Mouse (Mus musculus) liver, adult 2 months (tissue): Measurements from ENCODE around the gene Ppp1r14b. TPM values are rescaled to one million over a fixed set of nuclear protein-coding genes. Genes with fewer than 3 reads are reported as not detected.
A peak's percentile ranks its signal among the peaks of the same experiment; 100 is the strongest.

Experiments
- DNase-seq: peaks from one replicate; pipeline ENCODE4 v3.0.0-alpha.2; 2011; ENCODE audit warnings: low read depth, low spot score; ENCODE audit errors: extremely low read depth
- H3K27ac ChIP-seq: fragments of 200-500 bp; replicated peaks from 2 replicates; pipeline ENCODE4 v1.5.1; 2012; ENCODE audit warnings: low read depth, mild to moderate bottlenecking, control low read depth, inconsistent platforms, low read length; ENCODE audit not compliant: insufficient read depth
- H3K27me3 ChIP-seq: fragments of 200-500 bp; 2 replicates; pipeline ENCODE4 v1.6.1; 2012; ENCODE audit warnings: mild to moderate bottlenecking, moderate library complexity, low read length, inconsistent platforms; ENCODE audit not compliant: control insufficient read depth, insufficient read depth
- H3K36me3 ChIP-seq: fragments of 200-500 bp; 2 replicates; pipeline ENCODE4 v1.6.1; 2012; ENCODE audit warnings: low read length, inconsistent platforms; ENCODE audit not compliant: control insufficient read depth, insufficient read depth
- H3K4me1 ChIP-seq: fragments of 200-500 bp; 2 replicates; pipeline ENCODE4 v1.6.1; 2011; ENCODE audit warnings: low read length; ENCODE audit not compliant: control insufficient read depth, insufficient read depth
- H3K4me3 ChIP-seq: fragments of 200-500 bp; 2 replicates; pipeline ENCODE4 v1.5.1; 2011; ENCODE audit warnings: low read depth, mild to moderate bottlenecking, control low read depth, low read length, moderate library complexity; ENCODE audit not compliant: insufficient read depth
- H3K79me2 ChIP-seq: fragments of 200-500 bp; 2 replicates; pipeline ENCODE4 v1.6.1; 2012; ENCODE audit warnings: inconsistent platforms, mild to moderate bottlenecking, low read length, moderate library complexity; ENCODE audit not compliant: control insufficient read depth, insufficient read depth
- H3K9ac ChIP-seq: fragments of 200-500 bp; 2 replicates; pipeline ENCODE4 v1.6.1; 2012; ENCODE audit warnings: low read depth, mild to moderate bottlenecking, control low read depth, inconsistent platforms, low read length
- CTCF ChIP-seq: fragments of 200-500 bp; IDR thresholded peaks from 2 replicates; pipeline ENCODE4 v1.5.1; 2011; ENCODE audit warnings: low read depth, low read length, control low read depth
- POLR2A ChIP-seq: fragments of 200-500 bp; IDR thresholded peaks from 2 replicates; pipeline ENCODE4 v1.6.1; 2011; ENCODE audit warnings: low read length, control low read depth; ENCODE audit not compliant: insufficient read depth; ENCODE audit errors: extremely low read depth
- WGBS: fragments of 180-500 bp; shearing (Covaris S2); methylation state at CpG from one replicate; pipeline ENCODE4 v1.1.7; 2018; 5-methylcytosine and 5-hydroxymethylcytosine counted together
- polyA plus RNA-seq: library from polyadenylated mRNA; depleted of rRNA; stranded (reverse); fragments of >200 nt; gene quantifications from 2 replicates; pipeline ENCODE4 v1.2.3, GENCODE M21; 2012
- total RNA-seq: library from RNA; depleted of rRNA; stranded (reverse); fragments of >200 nt; gene quantifications from 2 replicates; pipeline ENCODE4 v1.2.3, GENCODE M21; 2014

Ppp1r14b gene
- total and polyA plus RNA-seq, 2 experiments: 14.0 to 38.2 TPM

DNA sequence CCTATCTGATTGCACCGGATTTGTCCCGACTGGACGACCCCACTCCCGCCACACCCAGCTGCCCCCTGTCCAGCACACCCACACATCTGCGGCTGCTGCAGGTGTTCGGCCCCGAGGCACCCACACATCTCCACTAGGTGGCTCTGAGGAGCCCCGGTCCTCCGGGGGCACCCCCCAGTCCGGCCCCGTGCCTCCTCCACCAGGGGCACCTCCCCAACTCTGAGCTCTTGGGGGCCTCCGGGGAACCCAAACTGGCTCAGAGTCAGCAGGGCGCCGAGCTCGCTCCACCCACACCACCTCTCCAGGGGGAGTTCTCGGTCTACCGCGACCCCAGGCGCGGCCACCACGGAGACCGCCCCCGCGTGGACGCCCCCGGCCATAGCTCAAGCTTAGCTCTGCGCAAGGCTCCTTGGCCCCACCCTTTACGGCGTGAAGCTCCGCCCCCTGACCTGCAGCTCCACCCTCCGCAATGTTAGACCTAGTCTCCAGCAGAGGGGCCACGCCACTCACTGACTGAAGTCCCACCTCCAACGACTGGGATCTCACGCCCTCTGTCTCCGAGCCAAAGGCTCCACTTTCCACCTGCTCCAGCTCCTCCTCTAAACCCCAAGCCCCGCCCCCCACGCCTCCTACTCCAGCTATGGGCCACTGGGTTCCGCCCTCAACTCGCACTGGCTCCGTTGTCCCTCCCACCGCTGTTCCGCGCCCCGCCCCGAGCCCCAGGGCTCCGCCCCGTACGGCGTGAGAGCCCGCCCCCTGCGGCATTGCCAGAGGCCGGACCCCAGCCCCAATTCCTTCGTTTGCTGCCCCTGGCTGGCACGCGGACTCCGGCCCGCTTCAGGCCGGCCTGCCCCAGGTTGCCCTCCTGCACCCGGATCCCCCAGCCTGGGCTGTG lies 5.0 kb downstream of the Ppp1r14b start:
- TF ChIP-seq CTCF (peak; percentile 74), POLR2A (no peak)
- Histone ChIP-seq H3K36me3 (peaks cover 3% of the 10 kb centered on the region; the same call in 1 of the 2 replicates), H3K9ac (peak overlapping the region; percentile 83), H3K4me1 (peaks cover 22% of the 10 kb centered on the region), H3K27me3 (no peaks in the 10 kb centered on the region), H3K4me3 (peak overlapping the region; percentile 70), H3K79me2 (peaks cover 8% of the 10 kb centered on the region; the same call in 1 of the 2 replicates), H3K27ac (peak overlapping the region; percentile 85)
- 1% methylated on average over 58 of the region's 59 CpGs for WGBS
- DNase-seq: peak; percentile 98

DNA sequence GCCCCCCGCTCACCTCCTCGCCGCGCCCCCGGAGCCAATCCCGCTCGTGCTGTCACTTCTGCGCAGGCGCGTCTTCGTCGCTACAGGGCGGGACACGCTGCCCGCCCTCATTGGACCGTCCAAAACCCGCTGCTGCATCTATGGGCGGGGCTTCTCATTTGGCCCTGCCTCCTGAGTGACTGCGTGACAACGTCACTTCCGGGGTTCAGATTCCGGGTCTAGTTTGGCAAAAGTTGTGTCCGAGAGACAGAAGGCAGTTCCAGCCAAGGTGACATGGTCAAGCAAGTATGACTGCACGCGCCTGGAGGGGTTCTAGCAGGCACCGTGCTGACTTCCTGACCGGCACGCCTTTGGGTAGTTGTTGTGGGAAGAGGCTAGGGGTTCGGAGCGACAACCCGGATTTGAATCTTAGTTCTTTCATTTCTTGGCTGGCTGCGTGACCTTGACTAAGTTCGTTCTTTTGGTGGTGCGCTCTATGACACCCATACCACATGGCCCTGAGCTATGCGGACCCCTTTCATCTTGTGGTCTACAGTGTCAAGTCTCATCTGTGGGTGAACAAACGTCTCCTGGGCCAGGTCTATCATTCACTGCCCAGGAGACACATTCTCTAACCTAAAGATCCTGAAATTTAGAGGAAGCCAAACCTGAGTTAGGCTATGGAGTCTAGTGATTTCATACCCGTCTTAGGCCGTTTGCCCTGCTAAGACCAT lies 5.8 kb downstream of the Ppp1r14b start, which contains the start of gene Fkbp2:
Gene Fkbp2 (minus strand): TSS at position 121 of the 713 bp plus-strand sequence.
- Histone ChIP-seq H3K36me3 (peaks cover 3% of the 10 kb centered on the region; the same call in 1 of the 2 replicates), H3K27me3 (no peaks in the 10 kb centered on the region), H3K4me1 (peaks cover 22% of the 10 kb centered on the region), H3K27ac (peak within 1 kb of the TSS; percentile 94), H3K4me3 (peak within 1 kb of the TSS; percentile 70), H3K9ac (peak within 1 kb of the TSS; percentile 91), H3K79me2 (peaks cover 8% of the 10 kb centered on the region; the same call in 1 of the 2 replicates)
- WGBS: 1% methylated on average over 38 of the region's 38 CpGs
- peak; percentile 93 for DNase-seq
- TF ChIP-seq CTCF (no peak), POLR2A (peak; percentile 95)

DNA sequence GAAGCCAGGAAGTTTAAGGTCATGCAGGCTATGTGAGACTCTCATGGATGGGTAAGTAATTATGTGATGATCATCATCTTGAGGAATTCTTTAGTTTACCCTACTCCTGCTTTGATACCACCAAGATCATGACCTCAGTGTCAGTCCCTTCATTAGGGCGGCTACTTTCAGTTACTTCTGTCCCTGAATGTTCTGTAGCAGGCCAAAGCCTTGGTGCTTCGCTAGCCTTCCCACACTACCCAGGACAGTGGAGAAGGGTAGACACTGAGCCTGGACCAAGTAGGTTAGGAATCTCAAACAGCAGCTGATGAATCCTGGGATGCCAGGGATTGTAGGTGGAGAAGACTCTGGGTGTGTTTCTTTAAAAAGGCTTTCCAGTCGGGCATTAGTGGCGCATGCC lies 6.7 kb downstream of the Ppp1r14b start:
- Histone ChIP-seq H3K4me3 (no peak overlapping the region), H3K27me3 (no peaks in the 10 kb centered on the region)

DNA sequence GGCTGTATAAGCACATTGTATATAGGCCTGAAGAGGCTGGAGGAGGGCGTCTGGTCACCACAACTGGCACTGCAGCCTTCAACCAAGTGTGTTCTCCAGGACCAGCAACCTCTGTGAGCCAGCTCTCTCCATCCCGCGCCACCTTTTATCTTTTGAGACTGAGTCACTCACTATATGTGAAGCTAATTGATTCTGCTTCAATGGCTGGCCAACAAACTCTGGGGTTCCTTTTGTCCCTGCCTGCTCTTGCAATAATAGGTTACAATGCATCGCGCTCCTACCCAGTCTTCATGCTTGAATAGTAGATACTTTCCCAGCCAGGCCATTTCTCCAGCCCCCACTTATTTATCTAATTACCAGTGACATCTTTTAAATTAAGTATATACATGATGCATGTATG lies 8.9 kb downstream of the Ppp1r14b start:
- H3K36me3 ChIP-seq: no peaks in the 10 kb centered on the region
- no peaks in the 10 kb centered on the region for H3K79me2 ChIP-seq
- H3K27me3 ChIP-seq: no peaks in the 10 kb centered on the region
- H3K4me1 ChIP-seq: peaks cover 14% of the 10 kb centered on the region
- 97% methylated on average over 5 of the region's 5 CpGs for WGBS
- no peak overlapping the region for H3K4me3 ChIP-seq
- no peak for TF ChIP-seq POLR2A
- no peak for TF ChIP-seq CTCF
- H3K9ac ChIP-seq: no peak overlapping the region
- DNase-seq: no peak
- no peak overlapping the region for H3K27ac ChIP-seq

More for the DNA sequence above, 6.7 kb downstream of the Ppp1r14b start:
- TF ChIP-seq POLR2A (no peak), CTCF (no peak)
- Histone ChIP-seq H3K27ac (no peak overlapping the region), H3K4me1 (peaks cover 19% of the 10 kb centered on the region), H3K79me2 (peaks cover 4% of the 10 kb centered on the region; the same call in 1 of the 2 replicates), H3K36me3 (peaks cover 3% of the 10 kb centered on the region; the same call in 1 of the 2 replicates), H3K9ac (no peak overlapping the region)
- WGBS: 73% methylated on average over 4 of the region's 4 CpGs
- no peak for DNase-seq

DNA sequence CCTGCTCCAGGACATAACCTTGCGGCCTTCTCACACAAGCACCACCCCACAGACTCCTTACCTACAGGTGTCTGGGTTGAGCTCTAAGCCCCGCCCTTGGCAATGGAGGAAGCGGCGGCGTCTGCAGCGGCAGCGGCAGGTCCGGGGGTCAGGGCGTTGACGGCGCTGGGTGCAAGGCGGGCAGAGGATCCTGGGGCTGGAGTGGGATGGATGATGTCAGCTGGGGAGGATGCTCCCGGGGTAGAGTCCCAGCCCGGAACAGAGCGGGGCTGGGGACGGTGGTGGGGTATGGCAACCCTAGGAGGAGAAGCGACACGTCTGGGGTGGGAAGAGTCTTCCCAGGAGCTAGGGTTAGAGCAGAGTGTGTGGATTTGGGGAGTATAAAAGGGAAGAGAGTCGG lies 10.5 kb downstream of the Ppp1r14b start:
- H3K36me3 ChIP-seq: no peaks in the 10 kb centered on the region
- TF ChIP-seq CTCF (no peak), POLR2A (no peak)
- H3K4me1 ChIP-seq: peaks cover 7% of the 10 kb centered on the region
- 94% methylated on average over 19 of the region's 19 CpGs for WGBS
- H3K4me3 ChIP-seq: no peak overlapping the region
- no peaks in the 10 kb centered on the region for H3K79me2 ChIP-seq
- no peaks in the 10 kb centered on the region for H3K27me3 ChIP-seq
- no peak for DNase-seq
- no peak overlapping the region for H3K27ac ChIP-seq
- H3K9ac ChIP-seq: no peak overlapping the region
